Mouse (Mus musculus): ENCODE results near the gene Rbm47. TPM values are rescaled to one million over a fixed set of nuclear protein-coding genes. Genes with fewer than 3 reads are reported as not detected.

Gene Rbm47
- polyA plus RNA-seq, 1 experiment from 2014 or later: 45.6 TPM

GRCm38 (mm10) chr5:66105366-66105765, 67.6 kb downstream of the Rbm47 start:
- Histone ChIP-seq H3K36me3 (ENCODE audit: control insufficient read depth, insufficient read depth, low read length) (no peaks in the 10 kb centered on the region), H3K4me1 (ENCODE audit: control insufficient read depth, insufficient read depth, low read length) (0 out of 2 replicates have a peak, but pooled peaks cover 5% of the 10 kb centered on the region), H3K9me3 (ENCODE audit: control insufficient read depth, low read length) (no peaks in the 10 kb centered on the region), H3K4me2 (replicated peaks; ENCODE audit: low read depth, low read length) (no peak overlapping the region), H3K4me3 (ENCODE audit: low read length) (no peak overlapping the region), H3K27ac (ENCODE audit: low read depth, low read length) (no peak overlapping the region), H3K27me3 (ENCODE audit: control insufficient read depth, insufficient read depth, low read length) (no peaks in the 10 kb centered on the region), H3K9ac (ENCODE audit: low read depth, low read length) (no peak overlapping the region)
- 77% methylated on average over 3 of the region's 3 CpGs for WGBS
- no peak for ATAC-seq (ENCODE audit: low FRiP score, low TSS enrichment)

DNA sequence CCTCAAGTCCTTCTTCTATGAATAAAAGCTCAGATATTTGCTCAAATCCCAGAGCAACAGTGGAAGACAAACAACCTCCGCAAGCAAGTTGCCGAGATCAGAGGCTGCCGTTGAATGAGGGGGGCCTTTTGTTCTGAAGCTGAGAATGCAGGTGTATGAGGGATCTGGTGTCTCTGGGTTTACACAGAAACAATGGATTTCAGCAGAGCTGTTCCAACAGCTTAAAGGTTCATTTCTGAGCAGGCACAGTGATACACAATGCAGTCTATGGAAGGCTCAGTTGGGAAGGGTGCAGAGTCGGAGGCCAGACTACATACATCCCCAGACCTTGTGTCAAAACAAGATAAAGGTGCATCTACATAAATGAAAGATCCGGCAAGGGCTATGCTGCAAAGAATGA, 69.5 kb downstream of the Rbm47 start:
- Histone ChIP-seq H3K4me2 (replicated peaks; ENCODE audit: low read depth, low read length) (no peak overlapping the region), H3K27me3 (ENCODE audit: control insufficient read depth, insufficient read depth, low read length) (no peaks in the 10 kb centered on the region), H3K4me3 (ENCODE audit: low read length) (no peak overlapping the region), H3K36me3 (ENCODE audit: control insufficient read depth, insufficient read depth, low read length) (no peaks in the 10 kb centered on the region), H3K4me1 (ENCODE audit: control insufficient read depth, insufficient read depth, low read length) (0 out of 2 replicates have a peak, but pooled peaks cover 7% of the 10 kb centered on the region), H3K9me3 (ENCODE audit: control insufficient read depth, low read length) (no peaks in the 10 kb centered on the region), H3K27ac (ENCODE audit: low read depth, low read length) (no peak overlapping the region), H3K9ac (ENCODE audit: low read depth, low read length) (no peak overlapping the region)
- WGBS: 78% methylated on average over 5 of the region's 5 CpGs
- no peak for ATAC-seq (ENCODE audit: low FRiP score, low TSS enrichment)

DNA sequence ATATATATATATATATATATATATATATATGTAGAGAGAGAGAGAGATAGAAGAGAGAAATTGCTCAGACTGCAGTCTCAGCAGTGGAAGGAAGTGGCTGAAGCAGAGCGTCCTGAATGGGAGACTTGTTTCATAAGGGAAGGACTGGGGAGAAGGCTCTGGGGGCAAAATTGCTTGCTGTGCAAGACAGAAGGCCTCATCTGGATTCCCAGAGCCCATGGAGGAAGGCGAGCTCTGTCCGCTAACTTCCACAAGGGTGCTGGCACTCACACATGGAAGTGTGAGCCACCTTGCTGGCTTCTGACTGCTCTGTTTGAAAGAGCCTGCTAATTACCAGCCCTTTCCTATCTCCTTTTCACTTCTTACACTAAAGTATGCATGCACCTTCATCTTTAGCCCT, 70.1 kb downstream of the Rbm47 start:
- no peak overlapping the region for H3K9ac ChIP-seq (ENCODE audit: low read depth, low read length)
- no peaks in the 10 kb centered on the region for H3K36me3 ChIP-seq (ENCODE audit: control insufficient read depth, insufficient read depth, low read length)
- H3K9me3 ChIP-seq (ENCODE audit: control insufficient read depth, low read length): no peaks in the 10 kb centered on the region
- no peaks in the 10 kb centered on the region for H3K27me3 ChIP-seq (ENCODE audit: control insufficient read depth, insufficient read depth, low read length)
- WGBS: 96% methylated on average over 3 of the region's 3 CpGs
- H3K4me2 ChIP-seq (replicated peaks; ENCODE audit: low read depth, low read length): no peak overlapping the region
- no peak overlapping the region for H3K27ac ChIP-seq (ENCODE audit: low read depth, low read length)
- H3K4me3 ChIP-seq (ENCODE audit: low read length): no peak overlapping the region
- ATAC-seq (ENCODE audit: low FRiP score, low TSS enrichment): no peak
- H3K4me1 ChIP-seq (ENCODE audit: control insufficient read depth, insufficient read depth, low read length): 0 out of 2 replicates have a peak, but pooled peaks cover 7% of the 10 kb centered on the region

GRCm38 (mm10) chr5:66101577-66101976, 71.3 kb downstream of the Rbm47 start:
- Histone ChIP-seq H3K4me3 (ENCODE audit: low read length) (no peak overlapping the region), H3K9me3 (ENCODE audit: control insufficient read depth, low read length) (no peaks in the 10 kb centered on the region), H3K36me3 (ENCODE audit: control insufficient read depth, insufficient read depth, low read length) (no peaks in the 10 kb centered on the region), H3K9ac (ENCODE audit: low read depth, low read length) (no peak overlapping the region), H3K4me1 (ENCODE audit: control insufficient read depth, insufficient read depth, low read length) (0 out of 2 replicates have a peak, but pooled peaks cover 7% of the 10 kb centered on the region), H3K27me3 (ENCODE audit: control insufficient read depth, insufficient read depth, low read length) (no peaks in the 10 kb centered on the region), H3K27ac (ENCODE audit: low read depth, low read length) (no peak overlapping the region), H3K4me2 (replicated peaks; ENCODE audit: low read depth, low read length) (no peak overlapping the region)
- 76% methylated on average over 3 of the region's 3 CpGs for WGBS
- ATAC-seq (ENCODE audit: low FRiP score, low TSS enrichment): no peak

DNA sequence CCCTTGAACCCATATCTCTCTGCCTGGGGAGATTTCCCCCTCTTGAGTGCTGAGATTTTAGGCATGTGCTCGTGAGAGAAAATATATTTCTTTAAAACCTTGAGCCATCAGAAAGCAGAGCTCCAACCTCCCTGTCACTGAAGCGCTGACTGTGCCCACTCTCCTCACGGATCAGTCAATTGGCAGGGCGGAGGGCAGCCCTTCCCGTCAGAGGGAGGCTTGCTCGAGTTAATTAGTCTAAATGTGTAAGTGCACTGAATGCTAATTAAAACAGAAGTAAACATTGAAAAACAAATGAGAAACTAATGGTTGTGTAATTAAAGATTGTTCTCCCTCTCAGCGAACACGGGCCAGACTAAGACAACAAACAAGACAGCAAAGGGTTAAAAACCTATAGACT, 72.6 kb downstream of the Rbm47 start:
- no peak overlapping the region for H3K27ac ChIP-seq (ENCODE audit: low read depth, low read length)
- 72% methylated on average over 8 of the region's 8 CpGs for WGBS
- H3K36me3 ChIP-seq (ENCODE audit: control insufficient read depth, insufficient read depth, low read length): no peaks in the 10 kb centered on the region
- no peak overlapping the region for H3K9ac ChIP-seq (ENCODE audit: low read depth, low read length)
- no peaks in the 10 kb centered on the region for H3K9me3 ChIP-seq (ENCODE audit: control insufficient read depth, low read length)
- no peak overlapping the region for H3K4me3 ChIP-seq (ENCODE audit: low read length)
- no peak overlapping the region for H3K4me2 ChIP-seq (replicated peaks; ENCODE audit: low read depth, low read length)
- H3K4me1 ChIP-seq (ENCODE audit: control insufficient read depth, insufficient read depth, low read length): 0 out of 2 replicates have a peak, but pooled peaks cover 7% of the 10 kb centered on the region
- ATAC-seq (ENCODE audit: low FRiP score, low TSS enrichment): no peak
- H3K27me3 ChIP-seq (ENCODE audit: control insufficient read depth, insufficient read depth, low read length): no peaks in the 10 kb centered on the region

GRCm38 (mm10) chr5:66098094-66098871, 74.6 kb downstream of the Rbm47 start:
- H3K4me3 ChIP-seq (ENCODE audit: low read length): no peak overlapping the region
- no peaks in the 10 kb centered on the region for H3K27me3 ChIP-seq (ENCODE audit: control insufficient read depth, insufficient read depth, low read length)
- H3K36me3 ChIP-seq (ENCODE audit: control insufficient read depth, insufficient read depth, low read length): no peaks in the 10 kb centered on the region
- no peak overlapping the region for H3K9ac ChIP-seq (ENCODE audit: low read depth, low read length)
- H3K9me3 ChIP-seq (ENCODE audit: control insufficient read depth, low read length): no peaks in the 10 kb centered on the region
- ATAC-seq (ENCODE audit: low FRiP score, low TSS enrichment): peak; percentile 30; the same call in 1 of the 2 replicates
- H3K4me2 ChIP-seq (replicated peaks; ENCODE audit: low read depth, low read length): no peak overlapping the region
- 0 out of 2 replicates have a peak, but pooled peaks cover 7% of the 10 kb centered on the region for H3K4me1 ChIP-seq (ENCODE audit: control insufficient read depth, insufficient read depth, low read length)
- 19% methylated on average over 7 of the region's 7 CpGs for whole genome bisulfite sequencing
- no peak overlapping the region for H3K27ac ChIP-seq (ENCODE audit: low read depth, low read length)

- H3K27ac ChIP-seq (ENCODE audit: low read depth, low read length): no peak overlapping the region
Measured at GRCm38 (mm10) chr5:66096081-66096480, 76.8 kb downstream of the Rbm47 start.

DNA sequence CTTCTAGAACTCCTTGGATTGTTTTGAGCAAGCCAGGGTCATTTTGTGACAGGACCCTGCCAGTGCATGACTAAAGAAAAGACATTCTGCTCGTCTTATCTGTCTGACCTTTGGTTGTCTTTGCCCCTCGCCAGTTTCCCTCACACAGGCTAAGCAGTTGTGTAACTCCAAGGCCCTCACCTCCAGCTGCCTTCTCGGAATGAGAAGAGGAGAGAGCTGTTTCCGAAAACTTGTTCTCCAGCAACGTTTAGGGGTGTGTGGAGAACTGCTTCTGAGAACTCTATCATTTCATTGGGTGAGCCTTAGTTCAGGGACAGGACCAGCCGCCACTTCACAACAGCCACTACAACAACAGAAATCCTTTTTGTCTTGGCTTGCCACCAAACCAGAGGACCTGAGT, 77.8 kb downstream of the Rbm47 start:
- H3K4me3 ChIP-seq (ENCODE audit: low read length): no peak overlapping the region
- no peaks in the 10 kb centered on the region for H3K9me3 ChIP-seq (ENCODE audit: control insufficient read depth, low read length)
- no peak overlapping the region for H3K4me2 ChIP-seq (replicated peaks; ENCODE audit: low read depth, low read length)
- no peaks in the 10 kb centered on the region for H3K27me3 ChIP-seq (ENCODE audit: control insufficient read depth, insufficient read depth, low read length)
- 70% methylated on average over 6 of the region's 6 CpGs for WGBS
- ATAC-seq (ENCODE audit: low FRiP score, low TSS enrichment): no peak
- H3K9ac ChIP-seq (ENCODE audit: low read depth, low read length): no peak overlapping the region
- H3K27ac ChIP-seq (ENCODE audit: low read depth, low read length): no peak overlapping the region
- H3K4me1 ChIP-seq (ENCODE audit: control insufficient read depth, insufficient read depth, low read length): no peaks in the 10 kb centered on the region
- no peaks in the 10 kb centered on the region for H3K36me3 ChIP-seq (ENCODE audit: control insufficient read depth, insufficient read depth, low read length)

More at GRCm38 (mm10) chr5:66096081-66096480, 76.8 kb downstream of the Rbm47 start:
- WGBS: 85% methylated on average over 6 of the region's 6 CpGs
- H3K27me3 ChIP-seq (ENCODE audit: control insufficient read depth, insufficient read depth, low read length): no peaks in the 10 kb centered on the region
- H3K4me1 ChIP-seq (ENCODE audit: control insufficient read depth, insufficient read depth, low read length): 0 out of 2 replicates have a peak, but pooled peaks cover 7% of the 10 kb centered on the region
- no peak for ATAC-seq (ENCODE audit: low FRiP score, low TSS enrichment)
- H3K36me3 ChIP-seq (ENCODE audit: control insufficient read depth, insufficient read depth, low read length): no peaks in the 10 kb centered on the region
- H3K9ac ChIP-seq (ENCODE audit: low read depth, low read length): no peak overlapping the region
- no peak overlapping the region for H3K4me2 ChIP-seq (replicated peaks; ENCODE audit: low read depth, low read length)
- no peaks in the 10 kb centered on the region for H3K9me3 ChIP-seq (ENCODE audit: control insufficient read depth, low read length)
- no peak overlapping the region for H3K4me3 ChIP-seq (ENCODE audit: low read length)

- Histone ChIP-seq H3K9me3 (ENCODE audit: control insufficient read depth, low read length) (no peaks in the 10 kb centered on the region), H3K36me3 (ENCODE audit: control insufficient read depth, insufficient read depth, low read length) (no peaks in the 10 kb centered on the region), H3K27ac (ENCODE audit: low read depth, low read length) (no peak overlapping the region), H3K4me3 (ENCODE audit: low read length) (no peak overlapping the region), H3K9ac (ENCODE audit: low read depth, low read length) (no peak overlapping the region), H3K4me2 (replicated peaks; ENCODE audit: low read depth, low read length) (no peak overlapping the region), H3K27me3 (ENCODE audit: control insufficient read depth, insufficient read depth, low read length) (no peaks in the 10 kb centered on the region), H3K4me1 (ENCODE audit: control insufficient read depth, insufficient read depth, low read length) (0 out of 2 replicates have a peak, but pooled peaks cover 3% of the 10 kb centered on the region)
- WGBS: 56% methylated on average over 9 of the region's 9 CpGs
- no peak for ATAC-seq (ENCODE audit: low FRiP score, low TSS enrichment)
Measured at GRCm38 (mm10) chr5:66090037-66090436, 82.9 kb downstream of the Rbm47 start.

Measured in kidney, embryonic 14.5 days (tissue).